Mouse (Mus musculus) bone marrow macrophage, adult 2 months (primary cell): Measurements from ENCODE around the gene Flcn.

ENCODE experiments used
- CTCF ChIP-seq: IDR thresholded peaks from 2 replicates; pipeline ENCODE4 v1.5.1; 2012; ENCODE audit warnings: low read depth, mild to moderate bottlenecking, low read length, moderate library complexity
- POLR2A ChIP-seq: IDR thresholded peaks from 2 replicates; pipeline ENCODE4 v1.6.1; 2012; ENCODE audit warnings: mild to moderate bottlenecking, low read depth, low read length, borderline replicate concordance

DNA sequence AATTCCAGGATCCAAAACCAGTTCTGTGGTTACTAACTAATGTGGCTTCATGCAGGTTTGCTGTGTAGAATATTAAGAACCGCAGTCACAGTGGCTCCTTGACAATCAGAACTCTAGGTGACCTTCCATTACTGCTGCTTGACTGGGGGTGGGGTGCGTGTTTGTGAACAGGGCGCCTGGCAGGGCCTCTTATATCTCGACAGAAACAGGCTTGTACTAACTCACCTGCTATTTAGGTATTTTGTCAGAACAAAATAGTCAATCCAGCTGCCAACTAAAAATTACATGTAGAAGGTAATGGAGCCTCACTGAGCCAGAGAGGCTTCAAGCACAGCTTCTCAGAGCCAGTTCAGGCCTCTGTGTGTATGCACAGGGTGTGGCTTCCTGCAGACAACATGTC is 29.6 kb downstream of the Flcn start:
- TF ChIP-seq CTCF (no peak), POLR2A (no peak)
